Mouse (Mus musculus) myocyte (in vitro differentiated cells): ENCODE data around the gene Zc2hc1c.

Experiments
- E2F4 ChIP-seq: IDR thresholded peaks from one replicate; pipeline ENCODE4 v1.6.1; 2011; ENCODE audit warnings: mild to moderate bottlenecking, control low read depth, moderate library complexity; ENCODE audit not compliant: insufficient read depth
- POLR2A ChIP-seq: IDR thresholded peaks from one replicate; pipeline ENCODE4 v1.6.1; 2011; ENCODE audit warnings: low read depth, mild to moderate bottlenecking, control low read depth, moderate library complexity; ENCODE audit not compliant: insufficient read length
- USF1 ChIP-seq: IDR thresholded peaks from one replicate; pipeline ENCODE4 v1.6.1; 2011; ENCODE audit warnings: low read depth, mild to moderate bottlenecking, control low read depth, moderate library complexity

DNA sequence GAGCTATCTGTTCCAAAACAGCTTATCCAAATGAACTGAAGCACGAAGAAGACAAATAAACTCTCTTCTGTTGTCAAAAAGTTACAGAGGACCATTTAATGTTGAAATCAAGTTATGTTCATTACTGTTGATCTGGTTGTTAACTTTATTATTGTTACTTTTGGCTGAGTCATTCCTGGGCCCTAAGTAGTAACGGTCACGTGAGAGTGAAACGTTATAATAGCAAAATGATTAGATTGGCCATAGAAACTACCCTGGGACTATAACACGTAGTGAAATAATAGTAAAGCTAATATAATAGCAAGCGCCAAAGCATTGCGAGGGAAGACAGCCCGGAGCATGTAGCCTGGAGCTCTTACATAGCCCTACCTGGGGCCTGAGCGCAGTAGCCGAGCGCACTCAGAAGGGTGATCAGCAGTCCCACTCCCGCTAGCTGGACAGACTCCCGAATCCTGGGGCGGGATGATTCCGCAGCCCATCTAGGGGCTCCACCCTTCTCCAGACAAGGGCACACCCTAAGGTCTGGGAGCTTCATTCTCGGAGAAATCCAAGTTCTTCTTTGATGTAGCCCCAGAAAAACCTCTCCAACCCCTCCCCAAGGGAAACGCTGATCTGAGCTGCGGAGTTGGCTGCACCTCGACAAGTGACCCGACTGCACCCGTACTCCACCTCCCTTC lies 444 bp upstream of the Zc2hc1c start, which contains the start of gene Acyp1:
- TF ChIP-seq E2F4 = no peak
- peak; percentile 55 for TF ChIP-seq POLR2A
- TF ChIP-seq USF1 = peak; percentile 87
